Mouse (Mus musculus) gastrocnemius, adult 8-10 months (tissue): Measurements from ENCODE around the gene Cdh24. TPM values are rescaled to one million over a fixed set of nuclear protein-coding genes. Genes with fewer than 3 reads are reported as not detected.
"Not testable (repeated sequence)": the region's sequence is repeated elsewhere in the genome, so short reads cannot be mapped to it uniquely, and the experiment has no call there.

Experiments
- DNase-seq, 2 experiments: peaks; one replicate each; pipeline ENCODE4 v3.0.0; 2022; ENCODE audit warnings: low spot score in 2 of 2
- total RNA-seq, 4 experiments: library from RNA; stranded (reverse); gene quantifications; 2 replicates each; pipeline ENCODE4 v1.2.4; 2022

Gene Cdh24
- total RNA-seq, 4 experiments from 2014 or later, result 0.08 to 0.12 TPM; not detected in 2

- DNase-seq, result no peak
These were observed 1.8 kb upstream of the Cdh24 start for GRCm38 (mm10) chr14:54643011-54643410.

- no peak for DNase-seq
These were observed 1.2 kb upstream of the Cdh24 start for GRCm38 (mm10) chr14:54642224-54642944.

GRCm38 (mm10) chr14:54640946-54641304 lies 239 bp downstream of the Cdh24 start, which contains the start of gene Gm17606:
Gene Gm17606 (plus strand): TSS chr14:54640952.
- DNase-seq, result no peak

DNA sequence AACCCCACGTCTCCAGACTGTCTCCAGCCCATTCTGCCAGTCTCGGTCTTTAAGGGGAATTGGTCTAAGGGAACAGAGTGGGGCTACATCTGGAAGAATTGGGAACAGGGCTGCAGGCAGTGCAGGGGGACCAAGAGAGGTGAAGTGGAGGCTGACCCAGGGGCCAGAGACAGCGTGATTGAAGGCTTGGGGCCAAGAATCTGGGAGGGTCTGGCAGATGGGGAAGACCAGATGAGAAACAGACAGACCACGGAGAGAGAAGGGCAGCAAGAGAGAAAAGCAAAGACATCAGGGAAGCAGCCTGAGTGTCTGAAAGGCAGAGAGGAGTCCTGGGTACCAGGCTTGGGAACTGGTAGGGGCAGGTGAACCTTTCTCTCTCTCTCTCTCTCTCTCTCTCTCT lies 1.0 kb downstream of the Cdh24 start:
- no peak for DNase-seq

DNA sequence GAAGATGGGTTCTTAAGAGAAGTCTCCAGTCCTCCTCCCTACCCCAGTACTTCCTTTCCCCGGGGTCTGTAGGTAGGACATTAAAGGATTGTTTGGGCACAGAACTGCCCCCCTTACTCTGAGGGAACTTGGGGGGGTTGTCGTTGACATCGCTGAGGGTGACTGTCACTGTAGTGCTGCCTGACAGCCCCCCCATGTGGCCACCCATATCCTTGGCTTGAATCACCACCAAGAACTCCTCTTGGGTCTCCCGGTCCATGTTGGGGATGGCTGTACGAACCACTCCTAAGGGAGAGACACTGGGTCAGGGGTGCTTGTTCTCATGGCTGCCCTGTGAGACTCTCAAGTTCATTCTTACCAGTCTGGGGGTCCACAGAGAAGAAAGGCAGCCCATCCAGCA lies 3.0 kb downstream of the Cdh24 start:
- DNase-seq, result no peak

GRCm38 (mm10) chr14:54636954-54637353 lies 4.2 kb downstream of the Cdh24 start:
- no peak for DNase-seq

DNA sequence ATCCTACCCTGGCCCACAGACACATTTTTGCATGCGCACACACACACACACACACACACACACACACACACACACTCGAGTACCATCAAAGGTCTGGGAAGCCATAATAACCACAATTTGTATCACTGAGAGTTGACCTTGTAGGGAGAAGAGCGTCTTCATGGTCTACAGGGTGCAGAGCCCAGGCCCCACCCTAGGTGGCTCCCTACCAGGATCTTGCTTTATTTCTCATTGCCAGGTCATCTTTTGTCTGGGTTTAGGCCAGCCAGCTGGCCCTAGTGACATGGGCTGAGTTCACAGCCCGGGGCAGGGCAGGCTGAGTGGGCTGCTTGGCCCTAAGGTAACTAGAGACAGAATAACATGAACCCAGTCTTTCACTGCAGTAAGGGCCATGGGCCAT lies 7.0 kb downstream of the Cdh24 start:
- DNase-seq, result no peak

DNA sequence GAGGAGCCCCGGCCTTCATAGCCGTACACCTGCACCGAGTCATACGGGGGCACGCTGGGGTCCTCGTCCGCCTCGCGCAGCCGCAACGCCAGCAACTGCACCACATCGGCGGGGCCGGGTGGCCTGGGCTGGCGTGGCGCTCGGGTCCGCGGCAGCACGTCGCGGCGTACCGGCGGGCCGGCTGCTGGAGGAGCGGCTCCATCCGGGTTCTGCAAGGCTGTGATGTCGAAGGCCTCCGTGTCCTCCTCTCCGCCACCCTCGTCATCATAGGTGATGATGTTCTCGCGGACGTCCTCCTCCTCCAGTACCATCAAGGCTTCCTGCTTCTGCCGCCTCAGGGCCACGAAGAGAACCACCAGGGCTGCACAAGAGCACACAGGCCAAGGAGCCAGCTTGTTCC lies 8.9 kb downstream of the Cdh24 start:
- no peak for DNase-seq

DNA sequence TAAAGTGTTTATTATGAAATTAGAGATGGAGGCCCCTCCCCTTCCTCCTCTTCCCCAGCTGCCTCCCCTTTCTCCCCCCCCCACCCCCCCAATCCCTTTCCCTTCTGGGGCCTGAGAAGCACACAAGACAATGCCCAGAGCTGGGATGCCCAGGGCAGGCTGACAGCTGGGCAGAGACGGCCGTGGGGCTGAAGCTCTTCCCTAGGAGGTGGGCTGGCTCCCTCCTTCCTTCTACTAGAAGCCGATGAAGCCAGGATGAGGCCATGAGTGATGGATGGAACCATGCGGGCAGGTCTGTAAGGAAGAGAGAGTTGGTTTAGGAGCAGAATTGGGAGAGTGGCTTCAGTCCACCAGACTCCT lies 9.9 kb downstream of the Cdh24 start:
- no peak for DNase-seq

DNA sequence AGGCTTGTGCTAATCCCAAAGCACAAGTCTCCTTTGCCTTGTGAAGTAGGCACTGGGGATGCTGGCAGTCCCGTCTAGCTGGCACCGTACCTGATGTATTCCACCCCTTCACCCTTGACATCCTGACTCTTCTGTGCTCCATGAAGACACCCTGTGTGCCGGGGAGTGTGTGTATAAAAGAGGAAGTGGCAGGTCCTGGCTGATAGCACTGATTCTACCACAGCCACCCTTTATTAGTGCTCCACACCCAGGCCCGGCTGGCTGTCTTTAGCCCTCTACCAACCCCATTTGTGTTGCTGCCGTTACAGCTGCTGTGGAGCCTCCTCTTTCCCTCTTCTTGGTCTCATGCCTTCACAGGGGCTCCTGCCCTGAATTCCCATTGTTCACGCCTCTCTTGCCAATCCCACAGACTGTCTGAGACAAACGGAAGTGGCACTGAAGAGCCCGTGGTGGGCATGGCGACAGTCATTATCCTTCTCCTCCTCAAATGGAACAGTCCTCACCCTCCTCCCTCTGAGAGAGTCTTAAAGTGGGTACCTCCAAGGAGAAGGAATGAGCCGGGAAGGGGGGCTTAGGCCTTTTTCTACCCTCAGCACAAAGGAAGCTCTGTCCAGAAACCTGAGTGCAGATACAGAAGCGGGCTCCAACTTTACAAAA lies 10.5 kb downstream of the Cdh24 start:
- no peak for DNase-seq

GRCm38 (mm10) chr14:54629797-54630196 lies 11.4 kb downstream of the Cdh24 start:
- no peak for DNase-seq

DNA sequence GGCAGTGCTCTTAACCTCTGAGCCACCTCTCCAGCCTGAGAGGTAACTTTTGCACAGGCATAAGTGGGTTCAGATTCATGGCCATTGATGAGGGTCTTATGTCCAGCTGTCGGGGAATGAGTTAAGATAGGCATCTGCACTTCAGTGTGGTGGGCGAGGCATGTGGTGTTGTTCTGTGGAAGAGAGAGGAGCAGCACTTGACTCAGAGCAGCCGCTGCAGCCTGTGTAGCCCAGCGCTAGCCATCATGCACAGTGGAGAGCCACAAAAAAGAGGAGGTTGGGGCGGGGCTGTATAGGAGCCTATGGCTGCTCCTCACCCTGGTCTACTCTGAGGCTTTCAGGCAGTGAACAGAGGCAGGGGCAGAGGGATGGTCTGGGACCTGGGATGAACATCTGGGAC lies 13.1 kb downstream of the Cdh24 start:
- DNase-seq, result no peak

GRCm38 (mm10) chr14:54624976-54625375 lies 16.2 kb downstream of the Cdh24 start:
- DNase-seq, result no peak

- DNase-seq, result no peak
These were observed 17.8 kb downstream of the Cdh24 start for GRCm38 (mm10) chr14:54623334-54623733.

GRCm38 (mm10) chr14:54621133-54621532 lies 20.0 kb downstream of the Cdh24 start, which contains the start of gene Psmb11:
Gene Psmb11 (plus strand): TSS chr14:54621433.
- DNase-seq, result no peak

DNA sequence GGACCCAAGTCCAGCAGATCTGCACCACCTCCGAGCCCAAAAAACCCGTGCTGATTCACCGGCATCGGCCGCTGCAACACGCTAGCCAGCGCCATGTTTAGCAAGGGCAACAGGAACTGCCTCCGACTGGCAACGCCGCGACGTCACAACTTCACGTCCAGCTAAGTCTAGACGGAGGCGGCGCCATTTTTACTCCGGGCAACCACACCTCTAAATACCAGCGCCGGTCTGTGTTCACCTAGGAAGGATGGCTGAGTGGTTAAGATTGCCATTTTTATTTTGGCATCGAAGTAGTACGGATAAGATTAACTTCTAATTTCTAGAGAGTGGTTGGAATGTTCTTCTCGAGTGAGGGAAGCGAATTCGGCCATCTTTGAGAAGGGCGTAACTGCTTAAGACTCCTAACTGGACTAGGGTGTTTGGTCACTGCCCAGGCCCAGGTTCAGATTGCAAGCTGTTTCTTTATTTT lies 23.2 kb downstream of the Cdh24 start, which contains the start of gene Psmb5:
Gene Psmb5 (minus strand): TSS at position 126 of the 469 bp plus-strand sequence.
- peak; percentile 83 to 87 for DNase-seq

GRCm38 (mm10) chr14:54617152-54617896 lies 23.8 kb downstream of the Cdh24 start:
- DNase-seq, result no peak

- DNase-seq, result no peak
These were observed 24.8 kb downstream of the Cdh24 start for GRCm38 (mm10) chr14:54616226-54616825.

DNA sequence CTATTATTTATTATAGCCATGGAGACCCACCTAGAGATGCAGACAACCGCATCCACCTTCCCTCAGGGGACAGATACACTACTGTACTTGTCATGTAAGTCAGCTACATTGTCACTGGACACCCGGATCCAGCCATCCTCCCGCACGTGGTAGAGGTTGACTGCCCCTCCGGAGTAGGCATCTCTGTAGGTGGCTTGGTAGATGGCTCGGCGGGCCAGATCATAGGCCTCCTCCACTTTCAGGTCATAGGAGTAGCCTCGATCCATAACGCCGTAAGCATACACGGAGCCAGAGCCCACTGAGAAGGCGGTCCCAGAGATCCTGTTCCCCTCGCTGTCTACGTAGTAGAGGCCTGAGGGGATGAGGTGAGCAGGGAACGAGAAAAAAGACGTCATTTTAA lies 27.0 kb downstream of the Cdh24 start:
- DNase-seq, result not testable (repeated sequence)

DNA sequence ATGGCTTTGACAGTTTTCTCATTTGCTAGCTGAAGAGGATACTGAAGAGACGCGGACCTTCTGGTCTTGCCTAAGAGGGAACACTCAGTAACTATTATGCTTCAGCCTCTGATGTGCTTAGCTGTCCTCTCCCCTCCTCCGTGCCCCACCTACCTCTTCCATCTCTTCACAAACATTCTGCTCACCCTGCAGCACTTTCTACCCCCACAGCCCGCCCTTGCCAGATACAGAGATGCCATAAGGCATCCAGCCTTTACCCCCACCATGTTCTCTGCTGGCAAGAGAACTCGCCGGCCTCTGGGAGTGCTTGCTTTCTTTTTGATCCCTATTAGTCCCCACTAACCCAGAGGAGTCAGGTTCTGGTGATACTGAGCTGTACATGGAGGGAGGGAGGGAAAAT lies 30.5 kb downstream of the Cdh24 start:
- no peak for DNase-seq

DNA sequence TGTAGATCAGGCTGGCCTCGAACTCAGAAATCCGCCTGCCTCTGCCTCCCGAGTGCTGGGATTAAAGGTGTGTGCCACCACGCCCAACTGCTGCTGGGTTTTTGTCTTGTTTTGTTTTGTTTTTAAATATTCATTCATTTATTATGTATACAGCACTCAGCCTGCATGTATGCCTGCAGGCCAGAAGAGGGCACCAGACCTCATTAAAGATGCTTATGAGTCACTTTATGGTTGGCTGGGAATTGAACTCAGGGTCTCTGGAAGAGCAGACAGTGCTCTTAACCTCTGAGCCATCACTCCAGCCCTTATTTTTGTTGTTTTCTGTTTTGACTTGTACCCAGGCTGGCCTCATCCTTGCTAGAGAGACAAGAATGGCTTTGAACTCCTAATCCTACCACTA lies 31.2 kb downstream of the Cdh24 start:
- no peak for DNase-seq

DNA sequence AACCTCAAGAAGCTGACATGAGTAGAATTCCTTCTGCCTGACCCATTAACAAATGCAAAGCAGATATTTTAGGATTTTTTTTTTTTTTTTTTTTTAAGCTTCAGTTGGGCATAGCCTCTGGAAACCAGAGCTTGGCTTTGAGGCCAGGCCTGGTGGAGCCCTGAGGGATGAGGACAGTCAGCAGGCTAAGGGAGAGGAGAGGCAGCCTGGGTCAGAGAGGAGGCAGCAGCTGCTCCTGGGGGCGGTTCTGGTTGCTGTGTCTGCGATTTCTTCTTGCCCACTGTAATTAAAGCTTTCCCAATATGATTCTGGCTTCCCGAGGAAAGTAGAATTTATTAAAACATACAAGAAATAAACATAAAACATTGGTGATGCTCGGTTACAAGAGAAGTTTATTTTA lies 31.9 kb downstream of the Cdh24 start:
- DNase-seq, result no peak
